Mouse (Mus musculus): ENCODE data around the gene Heg1. TPM values are rescaled to one million over a fixed set of nuclear protein-coding genes. Genes with fewer than 3 reads are reported as not detected.

The Heg1 gene
- total RNA-seq (2014; fragmentation: Nextera tagmentation) (30.9 and 34.2 TPM in 2 replicates), total RNA-seq (2017) (20.8 and 24.9 TPM in 2 replicates)

DNA sequence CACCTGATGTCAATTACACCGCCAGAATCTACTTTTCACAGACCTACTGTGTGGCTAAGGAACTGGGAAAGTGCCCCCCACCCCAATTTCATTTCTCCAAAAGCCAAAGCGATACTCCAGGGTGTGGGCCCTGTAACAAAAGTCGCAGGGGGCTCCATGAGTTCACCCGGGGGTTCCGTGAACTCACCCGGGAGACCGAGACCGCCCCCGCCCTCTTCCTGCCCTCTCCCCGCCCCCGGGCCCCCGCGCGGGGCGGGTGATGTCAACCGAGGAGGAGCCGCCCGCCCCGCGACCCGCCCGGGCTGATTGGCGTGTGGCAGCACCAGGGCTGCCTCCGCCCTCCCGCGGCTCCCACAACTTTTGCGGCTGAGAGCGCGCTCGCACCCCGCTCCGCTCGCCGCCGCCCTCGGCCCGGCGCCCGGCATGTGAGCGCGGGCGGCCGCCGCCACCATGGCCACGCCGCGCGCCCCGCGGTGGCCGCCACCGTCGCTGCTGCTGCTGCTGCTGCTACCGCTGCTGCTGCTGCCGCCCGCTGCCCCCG is at the start of gene Heg1:
Heg1 (plus strand) TSS at position 209 of the 541 bp plus-strand sequence.
- peak; percentile 54 for ATAC-seq (replicated peaks; ENCODE audit: poor library complexity, severe bottlenecking)

DNA sequence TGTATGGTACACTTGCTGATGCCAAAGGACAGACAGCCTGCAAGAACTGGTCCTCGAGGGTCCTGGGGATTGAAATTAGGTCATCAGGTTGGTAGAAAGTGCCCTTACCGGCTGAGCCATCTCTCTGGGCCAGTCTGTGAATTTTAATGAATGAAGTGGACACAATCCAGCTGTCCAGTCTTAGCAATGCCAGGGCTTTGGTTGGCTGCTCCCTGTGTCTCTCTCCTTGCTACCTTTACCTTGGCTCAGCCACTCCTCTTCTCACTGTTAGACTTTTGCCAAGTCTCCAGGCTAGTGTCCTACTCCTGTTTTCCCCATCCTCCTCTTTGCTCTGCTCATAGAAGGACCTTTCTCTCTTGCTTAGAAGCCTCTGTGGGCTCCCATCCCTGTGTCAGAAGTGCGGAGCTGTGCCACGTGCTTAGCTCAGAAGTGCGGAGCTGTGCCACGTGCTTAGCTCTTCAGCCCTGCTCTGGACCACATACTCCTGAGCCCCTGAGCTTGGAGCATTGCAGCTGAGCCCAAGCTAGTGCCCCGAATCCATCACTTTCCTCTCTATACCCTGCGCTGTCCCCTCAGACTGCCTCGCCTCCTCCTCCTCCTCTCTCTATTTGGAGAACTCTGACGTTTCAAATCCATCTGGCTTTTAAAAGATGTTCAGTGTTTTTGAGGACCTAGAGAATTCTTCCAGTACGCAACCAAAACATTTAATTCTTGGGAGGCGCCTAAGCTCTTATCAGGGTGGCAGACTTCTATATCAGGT is 48.2 kb upstream of the Heg1 start:
- ATAC-seq (replicated peaks; ENCODE audit: poor library complexity, severe bottlenecking), result no peak

DNA sequence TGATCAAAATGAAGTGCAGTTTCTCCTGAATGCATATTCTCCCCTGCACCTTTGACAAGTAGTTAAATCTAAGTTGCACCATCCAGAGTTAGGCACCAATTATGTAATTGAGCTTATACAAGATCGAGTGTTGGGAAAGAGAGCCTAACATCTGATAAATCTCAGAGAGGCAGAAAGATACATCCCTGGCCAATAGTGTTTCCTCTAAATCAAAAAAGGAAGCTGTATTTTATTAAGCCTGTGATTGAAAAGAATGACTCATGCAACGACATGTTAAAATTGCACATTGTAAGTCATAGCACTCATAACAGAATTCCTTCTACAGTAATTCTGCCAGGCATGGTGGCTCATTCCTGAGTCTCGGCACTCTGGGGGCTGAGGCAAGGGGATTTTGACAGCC is 42.4 kb upstream of the Heg1 start:
- peak; percentile 30; the same call in 1 of the 2 replicates for ATAC-seq (replicated peaks; ENCODE audit: poor library complexity, severe bottlenecking)

DNA sequence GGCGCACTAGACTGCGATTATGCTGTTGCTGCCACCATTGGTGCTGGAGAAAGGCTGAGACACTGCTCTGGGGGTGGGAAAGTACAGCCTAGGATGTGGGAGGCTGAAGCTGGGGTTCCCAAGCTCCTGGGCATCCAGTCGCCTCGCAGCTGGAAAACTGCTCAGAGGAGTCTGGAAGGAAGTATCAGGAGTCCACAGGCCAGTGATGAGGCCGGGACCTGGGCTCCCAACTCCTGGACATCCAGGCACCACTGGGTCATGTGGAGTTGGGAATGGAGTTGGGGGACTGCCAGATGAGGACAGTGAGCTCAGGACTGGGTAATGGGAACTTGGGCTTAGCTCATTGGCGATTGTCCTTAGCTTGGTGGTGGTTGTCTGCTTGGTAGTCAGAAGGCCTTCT is 31.1 kb upstream of the Heg1 start:
- ATAC-seq (replicated peaks; ENCODE audit: poor library complexity, severe bottlenecking), result no peak

GRCm38 (mm10) chr16:33655443-33655842 is 28.7 kb upstream of the Heg1 start:
- no peak for ATAC-seq (replicated peaks; ENCODE audit: poor library complexity, severe bottlenecking)

DNA sequence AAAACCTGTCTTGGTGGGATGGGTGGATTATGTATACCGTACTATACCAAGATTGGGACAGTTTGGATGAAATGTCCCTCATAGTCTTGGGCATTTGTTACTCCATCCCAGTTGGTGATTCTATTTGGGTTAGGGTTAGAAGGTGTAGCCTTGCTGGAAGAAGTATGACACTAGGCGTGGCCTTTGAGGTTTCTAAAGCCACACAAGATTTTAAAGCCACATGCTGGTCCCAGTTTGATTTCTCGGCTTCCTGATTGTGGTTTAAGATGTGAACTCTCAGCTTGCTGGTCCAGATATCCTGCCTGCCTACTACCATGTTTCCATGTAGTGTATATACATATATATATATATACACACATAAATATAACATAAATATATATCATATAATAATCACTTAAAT is 27.0 kb upstream of the Heg1 start:
- ATAC-seq (replicated peaks; ENCODE audit: poor library complexity, severe bottlenecking), result no peak

DNA sequence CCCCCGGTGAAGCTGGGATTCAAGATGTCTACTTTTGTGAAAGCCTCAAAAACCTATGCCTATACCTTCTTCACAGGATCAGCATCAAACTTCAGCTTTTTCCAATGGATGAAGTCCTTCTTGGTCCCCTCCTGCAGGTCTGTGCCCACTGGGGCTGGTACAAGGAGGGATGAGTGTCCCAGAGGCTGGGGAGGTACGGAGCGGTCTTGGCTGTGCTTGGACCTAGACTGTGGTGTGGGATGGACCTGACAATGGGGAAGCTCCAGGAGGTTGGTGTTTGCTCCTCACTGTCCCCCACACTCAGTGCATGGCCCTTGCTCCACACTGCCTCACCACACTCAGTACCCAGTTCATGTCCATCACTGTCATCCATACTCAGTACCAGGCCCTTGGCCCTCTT is 26.0 kb upstream of the Heg1 start:
- ATAC-seq (replicated peaks; ENCODE audit: poor library complexity, severe bottlenecking), result no peak

GRCm38 (mm10) chr16:33659521-33659920 is 24.6 kb upstream of the Heg1 start:
- no peak for ATAC-seq (replicated peaks; ENCODE audit: poor library complexity, severe bottlenecking)

- ATAC-seq (replicated peaks; ENCODE audit: poor library complexity, severe bottlenecking), result no peak
Measured at GRCm38 (mm10) chr16:33660125-33660524, 24.0 kb upstream of the Heg1 start.

DNA sequence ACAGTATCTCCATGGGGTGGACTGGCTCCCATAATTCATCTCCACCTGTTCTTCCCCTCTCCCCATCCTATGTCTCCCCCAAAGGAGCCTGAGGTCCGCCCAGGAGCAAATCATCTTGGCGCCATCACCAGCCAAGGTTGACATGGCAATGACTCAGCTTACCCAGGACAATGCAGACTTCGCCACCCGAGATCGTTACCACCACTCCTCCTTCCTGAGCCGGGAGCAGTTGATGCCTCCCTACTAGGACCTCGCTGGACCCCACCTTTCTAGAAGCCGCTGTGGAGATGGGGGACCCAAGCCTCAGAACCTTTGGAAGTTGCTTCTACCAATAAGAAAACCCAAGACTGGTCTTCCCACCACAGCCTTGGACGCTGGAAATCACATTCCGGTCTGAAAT is 21.3 kb upstream of the Heg1 start:
- ATAC-seq (replicated peaks; ENCODE audit: poor library complexity, severe bottlenecking), result no peak

DNA sequence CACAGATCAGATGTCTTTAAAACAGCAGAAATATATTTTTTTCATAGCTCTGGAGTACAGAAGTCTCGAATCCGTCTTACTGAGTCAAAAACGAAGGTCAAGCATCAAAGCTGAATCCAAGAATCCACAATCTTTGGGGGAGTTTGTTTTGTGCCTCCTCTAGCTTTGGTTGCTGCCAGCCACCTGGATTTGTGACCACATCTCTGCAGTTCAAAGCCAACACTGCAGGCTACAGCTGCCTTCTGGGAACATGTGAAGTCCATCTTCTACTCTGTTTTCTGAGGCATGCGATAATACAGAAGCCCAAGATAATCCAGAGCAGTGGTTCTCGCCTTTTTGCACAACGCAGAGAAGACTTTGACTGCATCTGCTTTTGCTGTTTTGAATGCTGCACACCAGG is 17.9 kb upstream of the Heg1 start:
- ATAC-seq (replicated peaks; ENCODE audit: poor library complexity, severe bottlenecking), result no peak

- ATAC-seq (replicated peaks; ENCODE audit: poor library complexity, severe bottlenecking), result no peak
Measured at GRCm38 (mm10) chr16:33666985-33667538, 17.1 kb upstream of the Heg1 start.

DNA sequence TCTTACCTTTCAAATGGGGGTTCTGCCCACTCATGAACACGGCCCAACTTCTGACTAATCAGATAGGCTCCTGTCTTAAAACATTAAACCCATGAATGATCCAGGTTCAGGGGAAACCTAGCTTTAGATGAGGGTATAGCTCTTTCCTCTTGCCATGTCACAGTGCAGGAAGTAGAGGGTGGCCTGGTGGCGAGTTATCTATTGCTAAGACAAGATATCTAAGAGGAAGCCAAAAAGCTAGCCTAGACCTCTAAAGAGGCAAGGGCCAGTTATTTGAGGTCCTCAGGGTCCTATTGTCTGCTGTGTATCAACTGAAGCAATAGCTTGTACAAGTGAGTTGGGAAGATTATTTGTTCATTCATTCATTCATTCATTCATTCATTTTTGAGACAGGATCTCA is 15.7 kb upstream of the Heg1 start:
- no peak for ATAC-seq (replicated peaks; ENCODE audit: poor library complexity, severe bottlenecking)

DNA sequence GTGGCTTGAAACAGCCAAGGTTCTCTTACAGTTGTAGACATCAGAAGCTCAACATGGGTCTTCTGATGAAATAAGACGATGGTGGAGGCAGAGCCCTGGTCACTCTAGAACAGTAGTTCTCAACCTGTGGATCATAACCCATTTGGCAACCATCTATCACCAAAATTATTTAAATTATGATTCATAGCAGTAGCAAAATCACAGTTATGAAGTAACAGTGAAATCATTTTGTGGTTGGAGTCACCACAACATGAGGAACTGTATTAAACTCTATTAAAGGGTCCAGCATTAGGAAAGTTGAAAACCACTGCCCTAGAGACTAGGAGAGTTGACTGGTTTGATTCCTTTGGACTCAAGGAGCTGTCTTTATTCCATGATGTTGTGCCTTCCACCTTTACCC is 15.1 kb upstream of the Heg1 start:
- peak; percentile 35 for ATAC-seq (replicated peaks; ENCODE audit: poor library complexity, severe bottlenecking)

DNA sequence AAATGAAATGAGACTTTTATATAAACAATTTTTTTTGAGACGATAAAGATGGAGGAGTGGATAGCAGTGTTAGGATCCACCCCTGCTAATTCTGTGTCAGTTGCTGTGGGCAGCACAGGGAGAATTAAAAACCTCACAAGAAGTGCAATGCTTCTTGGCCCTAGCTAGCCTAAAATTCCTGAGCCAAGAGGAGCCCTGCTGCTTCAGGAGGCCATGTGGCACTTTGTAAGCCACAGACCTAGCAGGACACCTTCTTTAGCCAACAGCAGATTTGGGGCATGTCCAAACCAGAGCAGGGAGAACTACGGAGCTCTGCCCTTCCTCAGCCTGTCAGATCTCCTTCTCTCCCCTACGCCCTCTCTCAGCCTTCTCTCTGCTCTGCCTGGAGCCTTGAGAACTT is 13.8 kb upstream of the Heg1 start:
- no peak for ATAC-seq (replicated peaks; ENCODE audit: poor library complexity, severe bottlenecking)

- no peak for ATAC-seq (replicated peaks; ENCODE audit: poor library complexity, severe bottlenecking)
Measured at GRCm38 (mm10) chr16:33670933-33671332, 13.2 kb upstream of the Heg1 start.

DNA sequence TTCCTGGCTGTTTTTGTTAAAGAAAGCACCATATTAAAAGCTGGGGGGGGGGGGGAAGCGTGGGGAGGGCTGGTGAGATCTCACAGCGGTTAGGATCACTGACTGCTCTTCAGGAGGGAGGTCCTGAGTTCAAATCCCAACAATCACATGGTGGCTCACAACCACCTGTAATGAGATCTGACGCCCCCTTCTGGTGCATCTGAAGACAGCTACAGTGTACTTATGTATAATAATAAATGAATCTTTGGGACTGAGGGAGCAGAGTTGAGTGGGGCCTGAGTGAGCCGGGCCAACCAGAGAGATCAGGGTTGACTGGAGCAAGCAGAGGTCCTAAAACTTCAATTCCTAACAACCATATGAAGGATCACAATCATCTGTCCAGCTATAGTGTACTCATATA is 12.0 kb upstream of the Heg1 start:
- ATAC-seq (replicated peaks; ENCODE audit: poor library complexity, severe bottlenecking), result no peak

- no peak for ATAC-seq (replicated peaks; ENCODE audit: poor library complexity, severe bottlenecking)
Measured at GRCm38 (mm10) chr16:33672643-33673042, 11.5 kb upstream of the Heg1 start.

- ATAC-seq (replicated peaks; ENCODE audit: poor library complexity, severe bottlenecking), result no peak
Measured at GRCm38 (mm10) chr16:33673530-33674109, 10.6 kb upstream of the Heg1 start.

DNA sequence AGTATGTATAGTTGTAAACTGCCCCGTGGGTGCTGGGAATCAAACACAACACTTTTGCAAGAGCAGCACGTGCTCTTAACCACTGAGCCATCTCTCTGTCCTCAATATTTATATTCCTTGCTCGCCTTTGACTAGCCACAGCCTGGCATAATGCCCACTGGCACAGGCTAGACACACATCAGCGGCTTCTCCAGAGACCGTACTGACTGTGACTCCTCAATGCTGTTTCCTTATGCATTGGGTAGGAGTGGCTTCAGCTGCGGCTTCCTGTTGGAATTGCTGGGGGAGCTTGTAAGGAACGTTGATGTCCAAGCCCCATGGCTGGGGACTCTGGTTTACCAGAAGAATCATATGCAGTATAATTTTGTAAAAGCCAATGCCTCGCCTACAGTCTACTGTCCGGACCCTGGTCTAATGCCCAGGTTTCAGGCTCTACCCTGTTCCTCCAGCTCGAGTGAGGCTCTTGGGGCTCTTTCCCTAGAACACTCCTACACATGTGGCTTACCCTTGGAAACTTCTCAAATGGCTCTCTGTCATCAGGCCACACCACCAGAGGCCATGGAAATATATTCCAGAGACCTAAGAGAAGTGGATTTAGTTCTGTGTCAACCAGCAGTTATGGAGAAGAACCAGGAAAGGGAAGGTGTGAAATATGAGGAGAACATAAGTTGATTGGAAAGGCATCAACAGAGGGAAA is 8.9 kb upstream of the Heg1 start:
- ATAC-seq (replicated peaks; ENCODE audit: poor library complexity, severe bottlenecking), result no peak

DNA sequence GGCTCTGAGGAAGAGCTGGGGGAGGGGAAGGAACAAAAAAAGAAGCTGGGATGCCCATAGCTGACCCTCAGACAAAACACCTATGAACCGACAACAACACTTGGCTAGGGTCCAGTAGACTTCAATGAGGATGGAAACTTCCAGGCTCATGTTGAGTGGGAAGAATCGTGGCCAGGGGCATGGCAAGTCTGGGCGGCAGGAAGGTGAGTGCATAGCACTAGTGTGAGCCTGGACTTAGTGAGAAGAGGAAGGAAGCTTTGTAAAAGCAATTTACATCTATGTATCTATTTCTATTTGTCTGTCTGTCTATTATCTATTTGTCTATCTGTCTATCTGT is 8.4 kb upstream of the Heg1 start:
- no peak for ATAC-seq (replicated peaks; ENCODE audit: poor library complexity, severe bottlenecking)
